Mouse (Mus musculus): ENCODE measurements around the gene Pde1c. TPM values are rescaled to one million over a fixed set of nuclear protein-coding genes. Genes with fewer than 3 reads are reported as not detected.
A peak's percentile ranks its signal among the peaks of the same experiment; 100 is the strongest.

The Pde1c gene
- polyA plus RNA-seq, 1 experiment from 2014 or later, result 3.2 TPM

GRCm38 (mm10) chr6:56168736-56169135 lies 400.2 kb downstream of the Pde1c start:
- Histone ChIP-seq H3K9me3 (no peaks in the 10 kb centered on the region), H3K4me3 (no peak overlapping the region), H3K27ac (no peak overlapping the region), H3K4me2 (replicated peaks) (no peak overlapping the region), H3K9ac (no peak overlapping the region), H3K4me1 (no peaks in the 10 kb centered on the region), H3K27me3 (no peaks in the 10 kb centered on the region), H3K36me3 (no peaks in the 10 kb centered on the region)
- no peak for ATAC-seq (ENCODE audit: low FRiP score, low read depth)
- WGBS, result 64% methylated on average over 2 of the region's 2 CpGs

- H3K27me3 ChIP-seq, result no peaks in the 10 kb centered on the region
- H3K27ac ChIP-seq, result no peak overlapping the region
- no peak overlapping the region for H3K4me2 ChIP-seq (replicated peaks)
- no peaks in the 10 kb centered on the region for H3K9me3 ChIP-seq
- no peaks in the 10 kb centered on the region for H3K4me1 ChIP-seq
- no peak overlapping the region for H3K9ac ChIP-seq
- H3K36me3 ChIP-seq, result no peaks in the 10 kb centered on the region
- H3K4me3 ChIP-seq, result no peak overlapping the region
- WGBS, result 80% methylated on average over 1 of the region's 1 CpGs
- ATAC-seq (ENCODE audit: low FRiP score, low read depth), result no peak
These were observed 410.7 kb downstream of the Pde1c start for GRCm38 (mm10) chr6:56158217-56158616.

- no peaks in the 10 kb centered on the region for H3K27me3 ChIP-seq
- no peak for ATAC-seq (ENCODE audit: low FRiP score, low read depth)
- no peaks in the 10 kb centered on the region for H3K36me3 ChIP-seq
- H3K27ac ChIP-seq, result no peak overlapping the region
- no peaks in the 10 kb centered on the region for H3K9me3 ChIP-seq
- H3K4me2 ChIP-seq (replicated peaks), result no peak overlapping the region
- no peaks in the 10 kb centered on the region for H3K4me1 ChIP-seq
- no peak overlapping the region for H3K9ac ChIP-seq
- 91% methylated on average over 3 of the region's 3 CpGs for WGBS
- no peak overlapping the region for H3K4me3 ChIP-seq
These were observed 412.1 kb downstream of the Pde1c start for GRCm38 (mm10) chr6:56156836-56157235.

- WGBS, result 71% methylated on average over 3 of the region's 3 CpGs
- H3K27ac ChIP-seq, result no peak overlapping the region
- no peak for ATAC-seq (ENCODE audit: low FRiP score, low read depth)
These were observed 438.3 kb downstream of the Pde1c start for GRCm38 (mm10) chr6:56130493-56131159.

GRCm38 (mm10) chr6:56099520-56100101 lies 469.3 kb downstream of the Pde1c start:
- no peaks in the 10 kb centered on the region for H3K27me3 ChIP-seq
- H3K4me3 ChIP-seq, result no peak overlapping the region
- ATAC-seq (ENCODE audit: low FRiP score, low read depth), result no peak
- 70% methylated on average over 2 of the region's 2 CpGs for WGBS
- no peak overlapping the region for H3K27ac ChIP-seq
- no peak overlapping the region for H3K9ac ChIP-seq
- no peaks in the 10 kb centered on the region for H3K36me3 ChIP-seq
- no peaks in the 10 kb centered on the region for H3K4me1 ChIP-seq
- no peak overlapping the region for H3K4me2 ChIP-seq (replicated peaks)
- H3K9me3 ChIP-seq, result peaks cover 7% of the 10 kb centered on the region; the same call in 1 of the 2 replicates

More at GRCm38 (mm10) chr6:56130493-56131159, 438.3 kb downstream of the Pde1c start:
- H3K4me3 ChIP-seq, result no peak overlapping the region
- no peaks in the 10 kb centered on the region for H3K9me3 ChIP-seq
- no peaks in the 10 kb centered on the region for H3K4me1 ChIP-seq
- no peak overlapping the region for H3K4me2 ChIP-seq (replicated peaks)
- no peaks in the 10 kb centered on the region for H3K27me3 ChIP-seq
- no peak overlapping the region for H3K9ac ChIP-seq
- no peaks in the 10 kb centered on the region for H3K36me3 ChIP-seq

- H3K36me3 ChIP-seq, result no peaks in the 10 kb centered on the region
- no peak overlapping the region for H3K9ac ChIP-seq
- WGBS, result 69% methylated on average over 5 of the region's 5 CpGs
- H3K4me1 ChIP-seq, result no peaks in the 10 kb centered on the region
- no peak overlapping the region for H3K4me3 ChIP-seq
- no peaks in the 10 kb centered on the region for H3K27me3 ChIP-seq
- H3K27ac ChIP-seq, result no peak overlapping the region
- no peak for ATAC-seq (ENCODE audit: low FRiP score, low read depth)
- no peak overlapping the region for H3K4me2 ChIP-seq (replicated peaks)
- peaks cover 7% of the 10 kb centered on the region; the same call in 1 of the 2 replicates for H3K9me3 ChIP-seq
These were observed 470.5 kb downstream of the Pde1c start for GRCm38 (mm10) chr6:56098427-56098826.

GRCm38 (mm10) chr6:56076378-56076805 lies 492.5 kb downstream of the Pde1c start:
- Histone ChIP-seq H3K27ac (no peak overlapping the region), H3K4me2 (replicated peaks) (no peak overlapping the region), H3K9me3 (no peaks in the 10 kb centered on the region), H3K27me3 (no peaks in the 10 kb centered on the region), H3K4me1 (no peaks in the 10 kb centered on the region), H3K9ac (no peak overlapping the region), H3K4me3 (no peak overlapping the region), H3K36me3 (no peaks in the 10 kb centered on the region)
- ATAC-seq (ENCODE audit: low FRiP score, low read depth), result no peak
- WGBS, result 47% methylated on average over 4 of the region's 4 CpGs

GRCm38 (mm10) chr6:56068516-56068915 lies 500.4 kb downstream of the Pde1c start:
- no peak overlapping the region for H3K9ac ChIP-seq
- no peak for ATAC-seq (ENCODE audit: low FRiP score, low read depth)

GRCm38 (mm10) chr6:56066632-56067282 lies 502.1 kb downstream of the Pde1c start:
- Histone ChIP-seq H3K4me2 (replicated peaks) (no peak overlapping the region), H3K27ac (no peak overlapping the region), H3K9me3 (no peaks in the 10 kb centered on the region), H3K36me3 (no peaks in the 10 kb centered on the region), H3K27me3 (no peaks in the 10 kb centered on the region), H3K9ac (no peak overlapping the region), H3K4me3 (no peak overlapping the region), H3K4me1 (no peaks in the 10 kb centered on the region)
- ATAC-seq (ENCODE audit: low FRiP score, low read depth), result peak; percentile 81
- 38% methylated on average over 5 of the region's 5 CpGs for WGBS

More at GRCm38 (mm10) chr6:56068516-56068915, 500.4 kb downstream of the Pde1c start:
- Histone ChIP-seq H3K27ac (no peak overlapping the region), H3K4me3 (no peak overlapping the region), H3K4me2 (replicated peaks) (no peak overlapping the region), H3K9me3 (no peaks in the 10 kb centered on the region), H3K36me3 (no peaks in the 10 kb centered on the region), H3K4me1 (no peaks in the 10 kb centered on the region), H3K27me3 (no peaks in the 10 kb centered on the region)

GRCm38 (mm10) chr6:56063736-56064135 lies 505.2 kb downstream of the Pde1c start:
- no peaks in the 10 kb centered on the region for H3K4me1 ChIP-seq
- no peak for ATAC-seq (ENCODE audit: low FRiP score, low read depth)
- no peaks in the 10 kb centered on the region for H3K27me3 ChIP-seq
- H3K4me2 ChIP-seq (replicated peaks), result no peak overlapping the region
- no peak overlapping the region for H3K27ac ChIP-seq
- H3K36me3 ChIP-seq, result no peaks in the 10 kb centered on the region
- no peak overlapping the region for H3K4me3 ChIP-seq
- no peaks in the 10 kb centered on the region for H3K9me3 ChIP-seq
- H3K9ac ChIP-seq, result no peak overlapping the region

GRCm38 (mm10) chr6:56049104-56049503 lies 519.8 kb downstream of the Pde1c start:
- no peaks in the 10 kb centered on the region for H3K9me3 ChIP-seq
- ATAC-seq (ENCODE audit: low FRiP score, low read depth), result no peak
- H3K27ac ChIP-seq, result no peak overlapping the region
- H3K9ac ChIP-seq, result no peak overlapping the region
- no peak overlapping the region for H3K4me2 ChIP-seq (replicated peaks)
- no peaks in the 10 kb centered on the region for H3K27me3 ChIP-seq
- H3K4me1 ChIP-seq, result no peaks in the 10 kb centered on the region
- H3K4me3 ChIP-seq, result no peak overlapping the region
- H3K36me3 ChIP-seq, result no peaks in the 10 kb centered on the region
- WGBS, result 31% methylated on average over 4 of the region's 4 CpGs

GRCm38 (mm10) chr6:56048580-56048979 lies 520.3 kb downstream of the Pde1c start:
- Histone ChIP-seq H3K27ac (no peak overlapping the region), H3K27me3 (no peaks in the 10 kb centered on the region), H3K4me1 (no peaks in the 10 kb centered on the region), H3K4me2 (replicated peaks) (no peak overlapping the region), H3K9ac (no peak overlapping the region), H3K4me3 (no peak overlapping the region), H3K36me3 (no peaks in the 10 kb centered on the region), H3K9me3 (no peaks in the 10 kb centered on the region)
- WGBS, result 87% methylated on average over 3 of the region's 3 CpGs
- no peak for ATAC-seq (ENCODE audit: low FRiP score, low read depth)
